Mouse (Mus musculus) layer of hippocampus, postnatal 10 days (tissue): ENCODE measurements around the gene Fgfr2. TPM values are rescaled to one million over a fixed set of nuclear protein-coding genes. Genes with fewer than 3 reads are reported as not detected.

Experiments
- DNase-seq, 2 experiments: peaks; one replicate each; pipeline ENCODE4 v3.0.0; 2021; ENCODE audit warnings: low spot score in 2 of 2
- total RNA-seq, 2 experiments: library from RNA; stranded (reverse); gene quantifications; 2 replicates each; pipeline ENCODE4 v1.2.3; 2021

Gene Fgfr2
- total RNA-seq, 2 experiments from 2014 or later: 35.6 to 48.3 TPM

- DNase-seq: no peak
Measured at GRCm38 (mm10) chr7:130578066-130578465, 2545.1 kb downstream of the Fgfr2 start.

DNA sequence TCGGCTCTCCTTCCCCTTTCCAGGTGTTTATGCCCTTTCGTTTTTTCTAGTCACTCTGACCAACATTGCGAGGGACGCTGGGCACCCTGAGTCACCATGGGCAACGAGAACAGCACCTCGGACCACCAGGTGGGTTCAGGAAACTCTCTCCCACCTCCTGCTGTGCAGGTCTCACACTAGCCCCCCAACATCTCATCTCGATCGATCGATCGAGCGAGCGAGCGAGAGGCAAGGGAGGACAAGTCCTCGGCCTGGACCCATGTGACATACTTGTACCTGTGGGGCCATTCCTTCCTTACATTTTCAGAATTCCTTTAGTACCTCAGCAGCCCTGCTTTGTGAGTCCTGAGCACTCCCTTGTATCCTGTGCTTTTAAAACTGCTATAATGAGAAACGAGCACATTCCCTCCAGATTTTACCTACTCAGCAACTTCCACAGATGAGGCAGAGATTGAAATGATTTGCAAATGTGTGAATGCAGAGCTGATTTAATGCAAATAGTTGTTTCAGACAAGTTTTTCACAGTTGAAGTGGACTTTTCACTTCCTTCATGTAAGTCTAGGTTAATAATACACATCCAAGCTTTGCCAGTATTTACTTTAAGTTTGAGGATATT, 2545.7 kb downstream of the Fgfr2 start, which contains the start of gene Tacc2:
Gene Tacc2, plus strand, starts transcription at position 51 of the 616 bp plus-strand sequence.
- no peak for DNase-seq

DNA sequence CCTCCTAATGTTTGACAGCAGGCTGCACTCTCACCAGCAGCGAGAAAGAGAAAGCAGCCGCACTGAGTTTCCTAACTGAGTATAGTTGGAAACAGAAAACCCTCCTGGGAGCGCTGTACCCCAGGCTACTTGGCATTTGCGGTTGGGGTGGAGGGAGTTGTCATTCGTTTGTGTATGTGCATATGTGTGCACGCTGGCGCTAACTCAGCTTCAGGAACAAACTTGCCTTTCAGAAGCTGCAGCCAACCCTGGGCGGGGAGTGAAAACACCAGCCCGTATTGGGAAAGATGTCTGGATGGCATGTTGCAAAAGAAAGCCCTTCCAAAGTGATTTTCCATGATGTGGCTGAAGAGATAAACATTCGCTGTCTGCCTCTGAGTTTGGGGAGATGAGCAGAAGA, 2546.2 kb downstream of the Fgfr2 start:
- DNase-seq: peak in 1 of 2 experiments; percentile 22

DNA sequence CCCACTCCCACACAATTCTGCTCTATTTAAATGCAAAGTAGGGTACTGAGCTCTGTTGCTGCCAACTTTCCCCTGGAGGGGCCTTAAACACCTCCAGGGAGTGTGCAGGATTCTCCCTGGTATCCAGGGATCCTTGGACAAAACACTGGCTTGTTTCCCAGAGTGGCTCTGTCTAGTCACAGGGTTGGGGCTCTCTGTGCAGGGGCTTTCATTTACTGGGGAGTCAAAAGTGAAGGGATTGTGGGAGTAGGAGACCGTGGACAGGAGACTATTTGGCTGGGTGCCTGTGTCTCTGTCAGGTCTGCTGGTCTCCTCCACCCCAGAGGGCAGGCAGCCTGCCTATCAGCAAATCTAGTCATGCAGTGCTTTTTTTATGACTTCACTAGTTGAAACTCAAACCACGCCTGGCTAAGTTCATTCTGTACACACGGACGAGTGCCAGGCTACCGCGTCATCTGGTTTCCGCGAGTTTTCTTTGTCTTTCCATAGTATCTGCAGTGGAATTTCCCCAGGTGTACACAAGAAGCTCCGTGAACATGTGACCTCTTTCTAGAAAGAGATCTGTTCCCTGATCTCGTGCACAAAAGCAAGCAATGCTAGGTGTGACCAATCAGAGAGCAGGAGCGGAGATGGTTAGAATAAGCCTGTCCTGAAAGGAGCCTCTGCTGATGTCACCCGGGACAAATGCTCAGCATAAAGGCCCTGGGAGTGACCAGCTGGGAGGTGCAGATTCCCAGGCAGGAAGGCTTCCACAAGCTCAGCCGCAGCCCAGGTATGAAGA, 2548.7 kb downstream of the Fgfr2 start:
- no peak for DNase-seq

DNA sequence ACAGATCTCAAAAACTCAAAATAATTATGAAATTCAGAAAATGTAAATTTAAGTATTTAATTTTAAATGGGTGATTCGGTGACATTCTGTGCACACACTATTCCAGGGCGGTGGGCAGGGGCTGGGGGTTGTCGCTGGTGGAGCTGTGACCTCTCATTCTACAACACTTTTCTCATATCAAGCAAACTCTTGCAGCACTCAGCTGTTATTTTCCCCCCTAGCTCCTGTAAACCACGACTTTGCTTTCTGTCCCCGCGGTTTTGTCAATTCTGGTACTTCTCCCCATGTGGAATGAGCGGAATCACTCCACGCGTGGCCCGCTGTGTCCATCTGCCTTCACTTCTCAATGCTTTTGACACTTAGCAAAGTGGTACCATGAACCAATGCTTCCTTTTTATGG, 2549.4 kb downstream of the Fgfr2 start:
- no peak for DNase-seq

- DNase-seq: no peak
Measured at GRCm38 (mm10) chr7:130572821-130573220, 2550.3 kb downstream of the Fgfr2 start, which contains the start of gene Nsmce4a. Gene Nsmce4a (minus strand): TSS chr7:130573118.

DNA sequence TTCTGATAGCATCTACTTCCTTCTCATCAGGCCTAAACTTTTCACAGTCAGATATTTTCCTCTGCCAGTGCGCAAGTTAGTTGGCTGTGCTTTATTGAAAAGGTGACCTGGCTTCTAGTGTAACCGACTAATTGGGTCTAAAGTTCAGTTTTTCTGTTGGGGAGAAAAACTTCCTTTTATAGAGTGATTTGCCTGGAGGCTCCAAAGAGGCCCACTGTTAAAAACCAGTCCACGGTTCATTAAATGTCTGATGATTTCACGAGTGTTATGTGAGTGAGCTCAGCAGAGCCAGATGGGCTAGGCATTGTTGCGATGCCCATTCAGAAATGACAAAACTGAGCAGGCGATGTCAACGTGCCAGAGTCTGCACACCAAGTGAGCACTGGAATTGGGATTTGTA, 2552.7 kb downstream of the Fgfr2 start:
- DNase-seq: no peak

- no peak for DNase-seq
Measured at GRCm38 (mm10) chr7:130568783-130569436, 2554.2 kb downstream of the Fgfr2 start.

GRCm38 (mm10) chr7:130564596-130564995, 2558.6 kb downstream of the Fgfr2 start:
- DNase-seq: no peak

GRCm38 (mm10) chr7:130563880-130564279, 2559.3 kb downstream of the Fgfr2 start:
- DNase-seq: no peak

DNA sequence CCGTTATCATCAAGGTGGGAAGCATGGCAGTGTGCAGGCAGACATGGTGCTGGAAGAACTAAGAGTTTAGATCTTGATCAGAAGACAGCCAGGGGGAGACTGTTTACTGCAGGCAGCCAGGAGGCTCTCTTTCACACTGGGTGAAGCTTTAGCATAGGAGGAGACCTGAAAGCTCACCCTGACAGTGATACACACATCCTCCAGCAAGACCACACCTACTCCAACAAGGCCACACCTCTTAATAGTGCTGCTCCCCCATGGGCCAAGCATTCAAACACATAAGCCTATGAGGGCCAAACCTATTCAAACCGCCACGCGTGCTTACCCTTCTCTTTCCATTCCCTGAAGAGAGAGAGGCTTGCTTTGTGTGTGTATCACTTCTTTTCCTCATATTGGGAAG, 2559.9 kb downstream of the Fgfr2 start:
- no peak for DNase-seq

DNA sequence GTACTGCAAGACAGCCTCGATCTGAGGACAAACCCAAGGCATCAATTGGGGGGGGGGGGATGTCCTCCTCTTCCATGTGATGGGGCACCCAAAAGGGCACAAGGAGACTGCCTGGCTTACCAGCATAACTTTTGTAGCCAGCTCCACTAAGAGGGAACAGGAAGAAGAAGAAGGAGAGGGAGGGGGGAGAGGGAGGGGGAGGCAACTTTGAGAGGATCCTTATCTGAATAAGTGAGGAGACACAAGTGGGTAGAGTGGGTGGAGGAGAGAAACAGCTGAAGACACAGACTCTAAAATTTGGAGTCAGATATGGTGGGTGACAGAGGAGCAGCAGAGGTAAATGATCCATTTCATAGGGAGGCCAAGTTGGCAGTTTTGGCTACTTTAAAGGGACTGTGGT, 2562.2 kb downstream of the Fgfr2 start:
- no peak for DNase-seq

GRCm38 (mm10) chr7:130558592-130558991, 2564.6 kb downstream of the Fgfr2 start:
- no peak for DNase-seq

- DNase-seq: no peak
Measured at GRCm38 (mm10) chr7:130555597-130555996, 2567.6 kb downstream of the Fgfr2 start.

GRCm38 (mm10) chr7:130553321-130553720, 2569.8 kb downstream of the Fgfr2 start:
- no peak for DNase-seq

- DNase-seq: no peak
Measured at GRCm38 (mm10) chr7:130552780-130553179, 2570.4 kb downstream of the Fgfr2 start.

GRCm38 (mm10) chr7:130547635-130548175, 2575.4 kb downstream of the Fgfr2 start:
- no peak for DNase-seq

- peak; percentile 90 to 93 for DNase-seq
Measured at GRCm38 (mm10) chr7:130546791-130547484, 2576.2 kb downstream of the Fgfr2 start.

DNA sequence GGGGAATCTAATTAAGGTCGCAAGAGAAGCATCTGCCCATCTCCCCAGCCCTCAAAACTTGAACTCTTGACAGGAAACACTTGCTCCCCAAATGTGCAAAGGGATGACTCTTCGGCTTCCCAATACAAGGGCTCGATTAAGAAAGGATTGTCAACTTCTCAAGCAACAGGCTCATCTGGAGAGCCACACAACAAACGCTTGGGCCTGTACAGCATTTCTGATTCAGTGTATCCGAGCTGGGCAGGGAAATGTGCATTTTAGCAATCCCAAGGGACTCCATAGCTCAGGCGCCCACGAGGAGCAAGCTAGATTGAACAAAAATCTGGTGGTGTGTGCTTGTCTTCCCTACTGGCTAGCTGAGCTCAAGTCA, 2576.7 kb downstream of the Fgfr2 start:
- DNase-seq: no peak

GRCm38 (mm10) chr7:130545893-130546292, 2577.3 kb downstream of the Fgfr2 start:
- DNase-seq: no peak

DNA sequence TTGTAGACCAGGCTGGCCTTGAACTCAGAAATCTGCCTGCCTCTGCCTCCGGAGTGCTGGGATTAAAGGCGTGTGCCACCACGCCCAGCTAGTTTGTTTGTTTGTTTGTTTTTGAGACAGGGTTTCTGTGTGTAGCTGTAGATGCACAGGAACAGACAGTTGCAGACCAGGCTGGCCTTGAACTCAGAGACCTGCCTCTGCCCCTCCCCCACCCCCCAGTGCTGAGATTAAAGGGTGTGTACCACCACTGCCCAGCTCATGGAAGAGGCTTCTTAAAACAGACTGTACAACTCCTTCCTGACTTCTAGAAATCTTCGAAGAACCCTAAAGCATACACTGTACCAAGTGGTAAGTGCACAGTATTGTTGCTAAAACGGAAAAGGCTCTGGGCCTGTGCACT, 2577.7 kb downstream of the Fgfr2 start:
- DNase-seq: no peak
